Mouse (Mus musculus): Measurements from ENCODE around the gene Serpinc1. TPM values are rescaled to one million over a fixed set of nuclear protein-coding genes. Genes with fewer than 3 reads are reported as not detected.

Serpinc1 gene
- polyA plus RNA-seq, 1 experiment from 2014 or later, result 2.5 TPM

GRCm38 (mm10) chr1:161040426-161040770 is 62.0 kb downstream of the Serpinc1 start:
- Histone ChIP-seq H3K4me1 (ENCODE audit: insufficient read depth, low read length) (peaks cover 13% of the 10 kb centered on the region), H3K4me3 (ENCODE audit: low read length) (no peak overlapping the region), H3K4me2 (replicated peaks; ENCODE audit: low read depth, low read length) (no peak overlapping the region), H3K27ac (ENCODE audit: low read length) (peak overlapping the region; percentile 58; the same call in 1 of the 2 replicates), H3K36me3 (ENCODE audit: insufficient read depth, low read length) (peaks cover 44% of the 10 kb centered on the region), H3K9ac (replicated peaks; ENCODE audit: low read length) (no peak overlapping the region), H3K9me3 (ENCODE audit: low read length) (no peaks in the 10 kb centered on the region), H3K27me3 (ENCODE audit: insufficient read depth, low read length) (no peaks in the 10 kb centered on the region)
- ATAC-seq (ENCODE audit: low FRiP score, low TSS enrichment), result no peak
- 65% methylated on average over 1 of the region's 1 CpGs for WGBS

DNA sequence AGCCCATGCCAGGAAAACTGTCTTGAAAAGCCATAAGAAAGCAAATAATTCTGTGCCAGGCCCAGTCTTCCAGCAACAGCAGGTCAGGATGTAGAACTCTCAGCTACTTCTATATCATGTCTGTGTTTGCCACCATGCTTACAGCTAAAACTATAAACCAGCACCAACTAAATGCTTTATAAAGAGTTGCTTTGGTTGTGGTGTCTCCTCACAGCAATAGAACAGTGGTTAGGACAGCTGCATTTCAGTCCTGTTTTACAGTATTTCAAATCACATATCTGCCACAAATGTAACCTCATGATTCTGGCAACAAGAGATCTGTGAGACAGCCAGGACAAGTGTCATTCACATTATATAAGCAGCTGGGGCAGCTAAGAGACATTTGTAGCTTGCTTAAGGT is 62.5 kb downstream of the Serpinc1 start:
- Histone ChIP-seq H3K27ac (ENCODE audit: low read length) (peak overlapping the region; percentile 58; the same call in 1 of the 2 replicates), H3K9me3 (ENCODE audit: low read length) (no peaks in the 10 kb centered on the region), H3K4me3 (ENCODE audit: low read length) (no peak overlapping the region), H3K9ac (replicated peaks; ENCODE audit: low read length) (no peak overlapping the region), H3K4me1 (ENCODE audit: insufficient read depth, low read length) (peaks cover 13% of the 10 kb centered on the region), H3K4me2 (replicated peaks; ENCODE audit: low read depth, low read length) (no peak overlapping the region), H3K36me3 (ENCODE audit: insufficient read depth, low read length) (peaks cover 49% of the 10 kb centered on the region), H3K27me3 (ENCODE audit: insufficient read depth, low read length) (no peaks in the 10 kb centered on the region)
- ATAC-seq (ENCODE audit: low FRiP score, low TSS enrichment), result no peak

DNA sequence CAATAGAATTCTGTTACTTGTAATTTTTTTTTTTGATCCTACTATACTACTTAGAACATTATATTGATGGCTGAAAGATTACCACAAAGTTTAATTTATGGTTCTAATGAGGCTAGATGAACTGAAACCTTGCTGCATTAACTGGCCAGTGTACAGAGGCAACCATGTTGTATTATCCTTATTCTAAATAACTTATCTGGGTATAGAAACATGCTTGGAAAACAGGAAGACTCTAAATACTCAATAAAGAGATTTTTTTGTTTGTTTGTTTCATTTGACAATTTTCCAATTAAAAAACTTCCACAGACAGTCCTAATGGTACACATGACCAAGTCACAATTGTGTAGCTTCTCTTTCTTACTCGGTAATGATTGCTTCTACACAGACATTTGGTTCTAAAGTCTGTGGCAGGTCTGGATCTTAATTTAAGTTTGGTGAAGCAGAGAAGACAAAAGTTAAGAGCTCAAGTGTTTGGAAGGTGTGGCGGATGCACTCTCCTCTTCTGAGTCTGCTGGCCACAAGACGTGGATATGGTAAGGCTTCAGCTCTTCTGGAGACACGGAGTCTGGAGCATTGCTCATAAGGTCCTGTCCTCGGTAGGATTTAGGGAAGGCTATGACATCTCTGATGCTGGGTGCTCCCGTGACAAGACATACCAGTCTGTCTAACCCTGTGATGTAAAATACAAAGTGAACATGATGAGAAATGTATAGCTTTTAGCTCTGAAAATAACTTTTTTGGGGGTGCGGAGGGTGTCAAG is 63.1 kb downstream of the Serpinc1 start:
- H3K9ac ChIP-seq (replicated peaks; ENCODE audit: low read length), result no peak overlapping the region
- peaks cover 12% of the 10 kb centered on the region for H3K4me1 ChIP-seq (ENCODE audit: insufficient read depth, low read length)
- ATAC-seq (ENCODE audit: low FRiP score, low TSS enrichment), result no peak
- WGBS, result 89% methylated on average over 7 of the region's 7 CpGs
- H3K4me3 ChIP-seq (ENCODE audit: low read length), result no peak overlapping the region
- H3K9me3 ChIP-seq (ENCODE audit: low read length), result no peaks in the 10 kb centered on the region
- no peak overlapping the region for H3K27ac ChIP-seq (ENCODE audit: low read length)
- H3K36me3 ChIP-seq (ENCODE audit: insufficient read depth, low read length), result peaks cover 48% of the 10 kb centered on the region
- no peak overlapping the region for H3K4me2 ChIP-seq (replicated peaks; ENCODE audit: low read depth, low read length)
- H3K27me3 ChIP-seq (ENCODE audit: insufficient read depth, low read length), result no peaks in the 10 kb centered on the region

- Histone ChIP-seq H3K4me3 (ENCODE audit: low read length) (no peak overlapping the region), H3K9me3 (ENCODE audit: low read length) (no peaks in the 10 kb centered on the region), H3K36me3 (ENCODE audit: insufficient read depth, low read length) (peaks cover 35% of the 10 kb centered on the region), H3K27ac (ENCODE audit: low read length) (no peak overlapping the region), H3K9ac (replicated peaks; ENCODE audit: low read length) (no peak overlapping the region), H3K27me3 (ENCODE audit: insufficient read depth, low read length) (no peaks in the 10 kb centered on the region), H3K4me2 (replicated peaks; ENCODE audit: low read depth, low read length) (no peak overlapping the region), H3K4me1 (ENCODE audit: insufficient read depth, low read length) (no peaks in the 10 kb centered on the region)
- WGBS, result 89% methylated on average over 3 of the region's 3 CpGs
- ATAC-seq (ENCODE audit: low FRiP score, low TSS enrichment), result no peak
These were observed 68.6 kb downstream of the Serpinc1 start for GRCm38 (mm10) chr1:161046972-161047371.

Other genes with a start within 250 kb of the Serpinc1 start
- gene Rabgap1l, start 185.4 kb upstream of the Serpinc1 start, polyA plus RNA-seq (2015; fragmentation: Nextera tagmentation; extraction: Ambion mirVana), result 11.4 TPM in 2 replicates
- gene Rc3h1, start 72.2 kb upstream of the Serpinc1 start, polyA plus RNA-seq (2015; fragmentation: Nextera tagmentation; extraction: Ambion mirVana), result 7.0 and 7.6 TPM in 2 replicates
- 7.8 and 8.8 TPM in 2 replicates for gene Zbtb37, start 56.3 kb downstream of the Serpinc1 start, polyA plus RNA-seq (2015; fragmentation: Nextera tagmentation; extraction: Ambion mirVana)
- gene Dars2, start 92.1 kb downstream of the Serpinc1 start, polyA plus RNA-seq (2015; fragmentation: Nextera tagmentation; extraction: Ambion mirVana), result 37.8 and 40.2 TPM in 2 replicates
- gene Cenpl, start 92.1 kb downstream of the Serpinc1 start, polyA plus RNA-seq (2015; fragmentation: Nextera tagmentation; extraction: Ambion mirVana), result 29.9 and 32.8 TPM in 2 replicates
- 16.1 and 18.5 TPM in 2 replicates for gene Klhl20, start 152.9 kb downstream of the Serpinc1 start, polyA plus RNA-seq (2015; fragmentation: Nextera tagmentation; extraction: Ambion mirVana)
- gene Ankrd45, start 164.1 kb downstream of the Serpinc1 start, polyA plus RNA-seq (2015; fragmentation: Nextera tagmentation; extraction: Ambion mirVana), result 4.9 and 5.3 TPM in 2 replicates
- 0.35 and 0.62 TPM in 2 replicates for gene Tex50, start 180.7 kb downstream of the Serpinc1 start, polyA plus RNA-seq (2015; fragmentation: Nextera tagmentation; extraction: Ambion mirVana)